Mouse (Mus musculus): ENCODE results near the gene Abi1.

- TF ChIP-seq USF2 (IDR thresholded peaks at IDR 0.05; ENCODE audit: borderline replicate concordance in 1 of 2, insufficient read depth in 1 of 2, low read depth in 1 of 2, low read length in 2 of 2) (no peak), EP300 (IDR thresholded peaks at IDR 0.05; ENCODE audit: low read depth in 1 of 2, low read length in 2 of 2) (no peak), CHD2 (IDR thresholded peaks at IDR 0.05; ENCODE audit: low read length) (no peak), RCOR1 (IDR thresholded peaks at IDR 0.05; ENCODE audit: low read depth, low read length) (no peak), CTCF (IDR thresholded peaks at IDR 0.05 in 2 of 3, conservative IDR thresholded peaks at IDR 0.05 in 1 of 3; ENCODE audit: control insufficient read depth in 1 of 3, insufficient read depth in 1 of 3, low read depth in 2 of 3, low read length in 3 of 3, poor library complexity in 1 of 3, severe bottlenecking in 1 of 3) (no peak), ELF1 (IDR thresholded peaks at IDR 0.05; ENCODE audit: low read depth, low read length) (no peak)
Measured at GRCm38 (mm10) chr2:23023714-23024282, 16.2 kb downstream of the Abi1 start.
